Comparison of ENCODE assay signal across 8 mouse cellular contexts in the genomic region with DNA sequence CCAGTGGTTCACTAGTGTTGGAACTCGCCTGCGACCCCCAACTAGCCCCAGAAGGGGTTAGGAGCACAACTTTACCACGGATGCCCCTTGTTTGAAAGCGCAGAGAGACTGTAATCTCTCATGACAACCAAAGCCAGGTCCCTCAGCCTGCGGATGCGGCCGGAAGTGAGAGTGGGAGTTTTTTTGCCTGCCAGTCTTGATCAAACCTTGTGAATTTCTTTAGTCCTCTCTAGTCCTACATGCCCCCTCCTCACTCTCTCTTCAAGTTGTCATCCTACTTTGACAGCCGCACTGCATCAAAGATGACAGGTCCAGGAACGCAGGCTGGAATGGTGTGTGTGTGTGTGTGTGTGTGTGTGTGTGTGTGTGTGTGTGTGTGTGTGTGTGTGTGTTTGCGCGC. TPM values are rescaled to one million over a fixed set of nuclear protein-coding genes. Genes with fewer than 3 reads are reported as not detected.
DNase-seq lines count a peak whose midpoint lies in the region; ATAC-seq lines count a peak whose summit lies in the region.

No protein-coding gene starts in this region.

- no peak for DNase-seq in neural tube, embryonic 11.5 days (ENCODE audit: low spot score)
- DNase-seq in neural tube, embryonic 10.5 days (ENCODE audit: extremely low spot score, low spot score): no peak
- DNase-seq in liver, embryonic 11.5 days (ENCODE audit: low spot score): no peak
- no peak for DNase-seq in left cerebral cortex, postnatal 36 days (ENCODE audit: low spot score in 2 of 2)
- DNase-seq in ovary, postnatal 14 days (ENCODE audit: low spot score): no peak

- peak overlapping the region; percentile 79 for H3K4me3 ChIP-seq in neural tube, embryonic 11.5 days (ENCODE audit: low read depth, low read length)
- peak overlapping the region; percentile 80 for H3K4me3 ChIP-seq in forebrain, embryonic 15.5 days
- peak overlapping the region; percentile 88 for H3K4me3 ChIP-seq in liver, embryonic 11.5 days (ENCODE audit: low read depth, low read length)
- peak overlapping the region; percentile 88 for H3K4me3 ChIP-seq in neural tube, embryonic 13.5 days

- WGBS in neural tube, embryonic 11.5 days: 5% methylated on average over 11 of the region's 11 CpGs
- 3% methylated on average over 11 of the region's 11 CpGs for WGBS in forebrain, embryonic 15.5 days
- 4% methylated on average over 11 of the region's 11 CpGs for WGBS in liver, embryonic 11.5 days
- WGBS in neural tube, embryonic 13.5 days: 7% methylated on average over 11 of the region's 11 CpGs

- H3K9ac ChIP-seq in neural tube, embryonic 11.5 days (ENCODE audit: low read length): peak overlapping the region; percentile 82
- peak overlapping the region; percentile 69 for H3K9ac ChIP-seq in forebrain, embryonic 15.5 days (replicated peaks)
- H3K9ac ChIP-seq in liver, embryonic 11.5 days (ENCODE audit: low read depth, low read length): peak overlapping the region; percentile 84
- H3K9ac ChIP-seq in neural tube, embryonic 13.5 days: peak overlapping the region; percentile 84

- peak; percentile 45; the same call in 1 of the 2 replicates for ATAC-seq in neural tube, embryonic 11.5 days (ENCODE audit: insufficient read depth, low FRiP score, low TSS enrichment)
- peak; percentile 84 for ATAC-seq in activated CD4-positive, CD25-positive, alpha-beta regulatory T cell, adult 4 months
- ATAC-seq in forebrain, embryonic 15.5 days (replicated peaks): no peak; the same call in none of the 2 replicates
- ATAC-seq in liver, embryonic 11.5 days (replicated peaks; ENCODE audit: low FRiP score): peak; percentile 34; the same call in 1 of the 2 replicates
- ATAC-seq in neural tube, embryonic 13.5 days (ENCODE audit: low read depth): peak; percentile 64

- intact Hi-C loops in left cerebral cortex, postnatal 36 days (cut with DNase I): no loop called here

- H3K4me2 ChIP-seq in neural tube, embryonic 11.5 days (ENCODE audit: low read depth): peak overlapping the region; percentile 69
- H3K4me2 ChIP-seq in forebrain, embryonic 15.5 days (replicated peaks): peak overlapping the region; percentile 68
- peak overlapping the region; percentile 74 for H3K4me2 ChIP-seq in liver, embryonic 11.5 days
- peak overlapping the region; percentile 70 for H3K4me2 ChIP-seq in neural tube, embryonic 13.5 days

- H3K36me3 ChIP-seq in neural tube, embryonic 11.5 days (ENCODE audit: control insufficient read depth, insufficient read depth, low read length): no peaks in the 10 kb centered on the region
- no peaks in the 10 kb centered on the region for H3K36me3 ChIP-seq in forebrain, embryonic 15.5 days
- no peaks in the 10 kb centered on the region for H3K36me3 ChIP-seq in liver, embryonic 11.5 days (ENCODE audit: control insufficient read depth, insufficient read depth, low read length)
- no peaks in the 10 kb centered on the region for H3K36me3 ChIP-seq in neural tube, embryonic 13.5 days

- H3K9me3 ChIP-seq in neural tube, embryonic 11.5 days (ENCODE audit: control insufficient read depth, low read length): no peaks in the 10 kb centered on the region
- no peaks in the 10 kb centered on the region for H3K9me3 ChIP-seq in forebrain, embryonic 15.5 days
- no peaks in the 10 kb centered on the region for H3K9me3 ChIP-seq in liver, embryonic 11.5 days (ENCODE audit: control insufficient read depth, low read length)
- H3K9me3 ChIP-seq in neural tube, embryonic 13.5 days: no peaks in the 10 kb centered on the region

- no peaks in the 10 kb centered on the region for H3K27me3 ChIP-seq in neural tube, embryonic 11.5 days (ENCODE audit: control insufficient read depth, insufficient read depth, low read length)
- no peaks in the 10 kb centered on the region for H3K27me3 ChIP-seq in forebrain, embryonic 15.5 days
- no peaks in the 10 kb centered on the region for H3K27me3 ChIP-seq in liver, embryonic 11.5 days (replicated peaks; ENCODE audit: control insufficient read depth, insufficient read depth, low read length)
- H3K27me3 ChIP-seq in neural tube, embryonic 13.5 days: no peaks in the 10 kb centered on the region

- H3K27ac ChIP-seq in neural tube, embryonic 11.5 days (ENCODE audit: low read depth, low read length): peak overlapping the region; percentile 70; the same call in 1 of the 2 replicates
- peak overlapping the region; percentile 75 for H3K27ac ChIP-seq in forebrain, embryonic 15.5 days (replicated peaks)
- peak overlapping the region; percentile 55; the same call in 1 of the 2 replicates for H3K27ac ChIP-seq in liver, embryonic 11.5 days (ENCODE audit: low read depth, low read length)
- peak overlapping the region; percentile 81 for H3K27ac ChIP-seq in neural tube, embryonic 13.5 days (replicated peaks)

- no peaks in the 10 kb centered on the region for H3K4me1 ChIP-seq in neural tube, embryonic 11.5 days (ENCODE audit: control insufficient read depth, insufficient read depth, low read length)
- H3K4me1 ChIP-seq in forebrain, embryonic 15.5 days: peaks cover 6% of the 10 kb centered on the region
- H3K4me1 ChIP-seq in liver, embryonic 11.5 days (replicated peaks; ENCODE audit: control insufficient read depth, insufficient read depth, low read length): no peaks in the 10 kb centered on the region
- H3K4me1 ChIP-seq in neural tube, embryonic 13.5 days (replicated peaks): no peaks in the 10 kb centered on the region; the same call in 1 of the 2 replicates

RNA-seq across cellular contexts. Expression of gene Kiz, which starts 0.5 kb away (rescaled TPM):
- 29.3 and 31.0 TPM in 2 replicates for polyA plus RNA-seq in neural tube, embryonic 11.5 days (2014; fragmentation: Nextera tagmentation; extraction: Ambion mirVana)
- 10 to 100 TPM; 16.3 to 20.0 TPM for polyA plus RNA-seq in activated CD4-positive, CD25-positive, alpha-beta regulatory T cell, adult 4 months (2017; shearing (Covaris generic))
- polyA plus RNA-seq in forebrain, embryonic 15.5 days (2015; fragmentation: Nextera tagmentation; extraction: Ambion mirVana): 23.4 and 26.4 TPM in 2 replicates
- 17.2 and 22.3 TPM in 2 replicates for polyA plus RNA-seq in liver, embryonic 11.5 days (2014; fragmentation: Nextera tagmentation; extraction: Ambion mirVana)
- polyA plus RNA-seq in neural tube, embryonic 13.5 days (2015; fragmentation: Nextera tagmentation; extraction: Ambion mirVana): 36.4 and 37.0 TPM in 2 replicates
- 10 to 100 TPM; 19.3 to 20.3 TPM for total RNA-seq in left cerebral cortex, postnatal 36 days (2021)
